Mouse (Mus musculus) left cerebral cortex, adult 11 months (tissue): ENCODE data around the gene Mgl2.
"Not testable (repeated sequence)": the region's sequence is repeated elsewhere in the genome, so short reads cannot be mapped to it uniquely, and the experiment has no call there.

ENCODE experiments used
- DNase-seq: peaks from one replicate; pipeline ENCODE4 v3.0.0; 2022; ENCODE audit warnings: low spot score

The Mgl2 gene

GRCm38 (mm10) chr11:70129926-70130379, at the start of gene Mgl2:
Gene Mgl2, plus strand, starts transcription at chr11:70130329.
- DNase-seq = no peak

GRCm38 (mm10) chr11:70080803-70081590, 49.1 kb upstream of the Mgl2 start:
- no peak for DNase-seq

GRCm38 (mm10) chr11:70084563-70084962, 45.6 kb upstream of the Mgl2 start:
- no peak for DNase-seq

- no peak for DNase-seq
These were observed 37.9 kb upstream of the Mgl2 start, which contains the start of gene Asgr2 for GRCm38 (mm10) chr11:70091986-70092783. Gene Asgr2, plus strand, starts transcription at chr11:70092644.

GRCm38 (mm10) chr11:70097396-70097795, 32.7 kb upstream of the Mgl2 start:
- DNase-seq = no peak

- no peak for DNase-seq
These were observed 31.0 kb upstream of the Mgl2 start for GRCm38 (mm10) chr11:70099102-70099501.

- no peak for DNase-seq
These were observed 30.3 kb upstream of the Mgl2 start for GRCm38 (mm10) chr11:70099809-70100208.

- no peak for DNase-seq
These were observed 26.3 kb upstream of the Mgl2 start for GRCm38 (mm10) chr11:70103701-70104315.

- DNase-seq = no peak
These were observed 23.0 kb upstream of the Mgl2 start for GRCm38 (mm10) chr11:70107085-70107484.

- DNase-seq = no peak
These were observed 20.0 kb upstream of the Mgl2 start for GRCm38 (mm10) chr11:70110146-70110545.

GRCm38 (mm10) chr11:70114562-70114961, 15.6 kb upstream of the Mgl2 start:
- DNase-seq = no peak

GRCm38 (mm10) chr11:70115901-70116300, 14.2 kb upstream of the Mgl2 start:
- DNase-seq = no peak

- DNase-seq = not testable (repeated sequence)
These were observed 4.9 kb downstream of the Mgl2 start for GRCm38 (mm10) chr11:70135001-70135400.

- not testable (repeated sequence) for DNase-seq
These were observed 5.8 kb downstream of the Mgl2 start for GRCm38 (mm10) chr11:70135925-70136324.

- no peak for DNase-seq
These were observed 9.0 kb downstream of the Mgl2 start for GRCm38 (mm10) chr11:70139171-70139570.

- no peak for DNase-seq
These were observed 20.9 kb downstream of the Mgl2 start for GRCm38 (mm10) chr11:70151072-70151471.

GRCm38 (mm10) chr11:70155897-70156296, 25.8 kb downstream of the Mgl2 start, which contains the start of gene Clec10a:
Gene Clec10a, plus strand, starts transcription at chr11:70156197.
- not testable (repeated sequence) for DNase-seq

- no peak for DNase-seq
These were observed 32.2 kb downstream of the Mgl2 start for GRCm38 (mm10) chr11:70162336-70162735.

GRCm38 (mm10) chr11:70165972-70166921, 36.1 kb downstream of the Mgl2 start:
- DNase-seq = no peak

GRCm38 (mm10) chr11:70168136-70168535, 38.0 kb downstream of the Mgl2 start:
- DNase-seq = no peak

GRCm38 (mm10) chr11:70169471-70169870, 39.3 kb downstream of the Mgl2 start:
- not testable (repeated sequence) for DNase-seq
